Mouse (Mus musculus) forebrain, embryonic 11.5 days (tissue): ENCODE data around the gene Slc4a1ap. TPM values are rescaled to one million over a fixed set of nuclear protein-coding genes. Genes with fewer than 3 reads are reported as not detected.
A peak's percentile ranks its signal among the peaks of the same experiment; 100 is the strongest.

Source experiments
- ATAC-seq: fragments of 200-750 bp; cut with Nextera tagmentation; replicated peaks from 2 replicates; pipeline ENCODE4 v1.8.0; 2017; ENCODE audit warnings: moderate TSS enrichment; ENCODE audit not compliant: low FRiP score
- DNase-seq: peaks from one replicate; pipeline ENCODE4 v3.0.0-alpha.2; 2017; ENCODE audit warnings: low spot score
- H3K27ac ChIP-seq: fragments of 300-500 bp; sonication (generic); 2 replicates; pipeline ENCODE4 v1.5.1; 2014; ENCODE audit warnings: low read depth, low read length
- H3K27me3 ChIP-seq: fragments of 300-500 bp; sonication (generic); 2 replicates; pipeline ENCODE4 v1.6.1; 2014; ENCODE audit warnings: mild to moderate bottlenecking, low read length, mixed read lengths; ENCODE audit not compliant: control insufficient read depth, insufficient read depth
- H3K36me3 ChIP-seq: fragments of 300-500 bp; sonication (generic); 2 replicates; pipeline ENCODE4 v1.6.1; 2014; ENCODE audit warnings: mild to moderate bottlenecking, low read length, moderate library complexity, mixed read lengths; ENCODE audit not compliant: control insufficient read depth, insufficient read depth
- H3K4me1 ChIP-seq: fragments of 300-500 bp; sonication (generic); replicated peaks from 2 replicates; pipeline ENCODE4 v1.6.1; 2014; ENCODE audit warnings: low read length, mixed read lengths; ENCODE audit not compliant: control insufficient read depth, insufficient read depth
- H3K4me2 ChIP-seq: fragments of 300-500 bp; sonication (generic); 2 replicates; pipeline ENCODE4 v1.6.1; 2014; ENCODE audit warnings: low read depth, mild to moderate bottlenecking, low read length, moderate library complexity, mixed read lengths; ENCODE audit not compliant: severe bottlenecking
- H3K4me3 ChIP-seq: fragments of 300-500 bp; sonication (generic); 2 replicates; pipeline ENCODE4 v1.5.1; 2014; ENCODE audit warnings: low read depth, low read length
- H3K9ac ChIP-seq: fragments of 300-500 bp; sonication (generic); 2 replicates; pipeline ENCODE4 v1.6.1; 2014; ENCODE audit warnings: low read length
- H3K9me3 ChIP-seq: fragments of 300-500 bp; sonication (generic); 2 replicates; pipeline ENCODE4 v1.6.1; 2016; ENCODE audit warnings: low read length, mixed read lengths; ENCODE audit not compliant: control insufficient read depth
- WGBS: fragments of 180-500 bp; shearing (Covaris S2); extraction: QIAGEN DNeasy Blood & Tissue Kit; methylation state at CpG from one replicate; pipeline ENCODE4 v1.1.7; 2014; 5-methylcytosine and 5-hydroxymethylcytosine counted together
- polyA plus RNA-seq: library from polyadenylated mRNA; unstranded; fragments of >200 nt; fragmentation: Nextera tagmentation; extraction: Ambion mirVana; gene quantifications from 2 replicates; pipeline ENCODE4 v1.2.1, GENCODE M21; 2014

Slc4a1ap gene
- polyA plus RNA-seq, 1 experiment from 2014 or later: 33.3 TPM

DNA sequence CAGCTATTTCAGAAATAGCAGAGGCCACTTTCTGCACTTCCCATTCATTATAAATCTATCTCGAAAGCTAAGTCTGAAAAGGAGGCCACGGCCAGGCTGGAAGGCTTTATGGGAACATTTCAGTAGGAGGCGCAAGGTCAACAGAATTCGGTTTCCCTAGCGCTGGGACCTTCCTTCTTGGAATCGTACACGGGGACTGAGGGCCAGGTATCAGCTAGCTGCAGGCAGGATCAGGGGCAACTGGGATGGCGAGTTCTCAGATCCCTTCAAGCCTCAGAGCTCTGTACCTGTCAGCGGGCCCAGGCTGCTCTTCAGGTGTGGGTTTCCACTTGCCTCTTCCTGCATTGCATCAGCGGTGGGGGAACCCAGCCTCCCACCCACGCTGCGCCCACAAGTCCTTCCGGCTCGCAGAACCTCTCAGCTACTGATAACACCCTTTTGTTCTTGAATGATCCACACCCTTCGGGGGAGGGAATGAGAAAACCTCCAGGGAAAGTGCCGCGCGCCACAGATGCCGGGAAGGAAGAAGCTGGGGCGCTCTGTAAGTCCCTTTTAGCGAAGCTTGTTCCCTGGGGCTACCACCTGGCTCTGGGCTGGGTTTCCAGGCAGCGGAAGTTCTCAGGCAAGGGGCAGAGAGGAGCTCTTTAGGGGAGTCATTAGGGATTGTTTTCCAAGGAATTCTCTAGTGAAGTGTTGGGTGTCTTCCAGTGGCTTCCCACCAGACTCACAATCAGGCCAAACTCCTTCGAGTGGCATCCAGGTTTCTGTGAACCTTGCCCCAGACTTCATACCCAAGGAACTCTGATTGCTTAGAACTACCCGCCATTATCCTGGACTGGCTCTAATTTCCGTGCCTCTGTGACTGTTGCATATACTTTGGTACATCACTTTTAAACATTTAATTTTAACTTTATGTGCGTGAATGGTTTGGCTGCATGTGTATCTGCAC is 70.0 kb downstream of the Slc4a1ap start, which contains the start of gene Mrpl33:
Gene Mrpl33, plus strand, starts transcription at position 455 of the 949 bp plus-strand sequence.
- Histone ChIP-seq H3K27me3 (no peaks in the 10 kb centered on the region), H3K9me3 (no peaks in the 10 kb centered on the region), H3K27ac (no peak within 1 kb of the TSS), H3K36me3 (no peaks in the 10 kb centered on the region), H3K9ac (peak within 1 kb of the TSS; percentile 52), H3K4me1 (0 out of 2 replicates have a peak, but pooled peaks cover 4% of the 10 kb centered on the region), H3K4me2 (peak within 1 kb of the TSS; percentile 57), H3K4me3 (peak within 1 kb of the TSS; percentile 28)
- ATAC-seq (no peak), DNase-seq (peak; percentile 63)
- WGBS: 7% methylated on average over 26 of the region's 26 CpGs

DNA sequence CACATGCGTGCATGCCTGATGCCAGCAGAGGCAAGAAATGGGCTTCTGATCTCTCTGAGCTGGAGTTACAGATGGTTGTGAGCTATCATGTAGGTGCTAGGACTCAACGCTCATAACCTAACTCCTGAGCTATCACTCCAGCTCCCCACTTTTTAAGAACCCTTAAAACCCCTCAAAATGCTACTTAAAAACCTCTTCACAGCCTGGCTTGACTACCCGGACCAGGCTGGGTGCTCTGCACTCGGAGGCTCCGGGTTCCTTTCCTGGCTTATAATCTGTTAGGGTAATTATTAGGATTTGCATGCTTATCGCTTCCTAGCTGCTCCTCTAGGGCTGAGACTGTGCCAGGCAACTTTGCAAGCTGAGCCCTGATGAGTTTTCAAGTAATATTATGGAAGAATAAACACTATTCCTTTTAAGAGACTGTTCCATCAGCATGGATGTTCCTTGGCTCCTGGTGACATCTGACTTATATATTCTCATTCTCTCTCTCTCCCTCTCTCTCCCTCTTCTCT is 70.7 kb downstream of the Slc4a1ap start:
- Histone ChIP-seq H3K27me3 (no peaks in the 10 kb centered on the region), H3K9me3 (no peaks in the 10 kb centered on the region), H3K4me2 (no peak overlapping the region; the same call in 1 of the 2 replicates), H3K9ac (no peak overlapping the region), H3K4me1 (0 out of 2 replicates have a peak, but pooled peaks cover 4% of the 10 kb centered on the region), H3K36me3 (no peaks in the 10 kb centered on the region), H3K4me3 (no peak overlapping the region), H3K27ac (no peak overlapping the region)
- ATAC-seq (no peak), DNase-seq (peak; percentile 26)
- 66% methylated on average over 6 of the region's 6 CpGs for WGBS

DNA sequence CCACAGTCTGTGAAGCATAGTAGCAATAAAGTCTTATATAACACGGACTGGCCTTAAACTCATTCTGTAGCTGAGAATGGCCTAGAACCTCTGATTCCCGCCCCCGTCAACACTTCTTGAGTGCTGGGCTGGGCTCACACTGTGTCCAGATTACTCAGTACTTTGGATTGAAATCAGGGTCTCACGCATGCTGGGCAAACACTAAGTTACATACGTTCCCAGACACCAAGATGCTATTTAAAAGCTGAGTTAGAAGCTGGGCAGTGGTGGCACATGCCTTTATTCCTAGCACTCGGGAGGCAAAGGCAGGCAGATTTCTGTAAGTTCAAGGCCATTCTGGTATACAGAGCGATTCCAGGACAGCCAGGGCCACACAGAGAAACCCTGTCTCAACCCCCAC is 71.3 kb downstream of the Slc4a1ap start:
- no peak overlapping the region for H3K9ac ChIP-seq
- ATAC-seq: no peak
- H3K9me3 ChIP-seq: no peaks in the 10 kb centered on the region
- H3K36me3 ChIP-seq: no peaks in the 10 kb centered on the region
- 81% methylated on average over 7 of the region's 7 CpGs for WGBS
- no peak overlapping the region for H3K27ac ChIP-seq
- H3K4me1 ChIP-seq: 0 out of 2 replicates have a peak, but pooled peaks cover 4% of the 10 kb centered on the region
- DNase-seq: peak; percentile 20
- H3K4me3 ChIP-seq: no peak overlapping the region
- no peaks in the 10 kb centered on the region for H3K27me3 ChIP-seq
- H3K4me2 ChIP-seq: no peak overlapping the region

DNA sequence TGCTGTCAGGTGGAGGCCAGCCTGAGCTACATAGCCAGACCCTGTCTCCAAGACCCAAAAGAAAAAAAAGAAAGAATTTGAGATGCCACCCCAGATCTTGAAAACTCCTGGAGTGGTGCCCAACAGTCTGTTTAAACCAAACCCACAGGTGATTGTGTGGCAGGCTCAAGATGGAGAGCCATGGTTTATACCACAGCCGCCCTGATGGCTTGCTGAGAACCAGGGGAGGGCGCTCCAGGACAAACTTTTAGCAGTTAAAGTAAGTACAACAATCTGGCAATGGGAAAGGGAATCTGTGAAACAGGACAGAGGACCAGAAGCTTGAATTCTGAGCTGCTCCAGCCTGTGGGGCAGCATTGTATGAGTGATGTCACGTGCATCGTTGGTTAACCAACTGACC is 71.8 kb downstream of the Slc4a1ap start:
- Histone ChIP-seq H3K4me1 (0 out of 2 replicates have a peak, but pooled peaks cover 4% of the 10 kb centered on the region), H3K36me3 (no peaks in the 10 kb centered on the region), H3K27ac (no peak overlapping the region), H3K4me2 (no peak overlapping the region), H3K9me3 (no peaks in the 10 kb centered on the region), H3K9ac (no peak overlapping the region), H3K27me3 (no peaks in the 10 kb centered on the region), H3K4me3 (no peak overlapping the region)
- ATAC-seq (no peak), DNase-seq (no peak)
- 68% methylated on average over 4 of the region's 4 CpGs for WGBS

DNA sequence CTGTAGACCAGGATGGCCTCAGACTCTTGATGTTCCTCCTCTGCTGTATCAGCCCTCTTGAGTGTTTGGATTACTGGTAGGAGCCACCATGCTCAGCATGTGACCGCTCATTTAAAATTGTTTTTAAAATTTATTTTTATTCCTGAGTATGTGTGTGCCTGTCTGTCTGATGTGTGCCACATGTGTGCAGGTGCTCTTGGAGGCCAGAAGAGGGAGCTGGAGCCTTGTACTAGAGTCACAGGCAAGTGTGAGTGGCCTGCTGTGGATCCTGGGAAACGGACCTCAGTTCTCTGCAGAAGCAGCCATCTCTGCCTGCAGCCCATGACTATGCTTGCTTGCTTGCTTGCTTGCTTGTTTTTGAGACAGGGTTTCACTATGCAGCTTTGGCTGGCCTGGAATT is 72.4 kb downstream of the Slc4a1ap start:
- no peak overlapping the region for H3K9ac ChIP-seq
- 0 out of 2 replicates have a peak, but pooled peaks cover 4% of the 10 kb centered on the region for H3K4me1 ChIP-seq
- DNase-seq (no peak), ATAC-seq (no peak)
- WGBS: 88% methylated on average over 2 of the region's 2 CpGs
- H3K4me3 ChIP-seq: no peak overlapping the region
- no peak overlapping the region for H3K4me2 ChIP-seq
- no peaks in the 10 kb centered on the region for H3K27me3 ChIP-seq
- H3K27ac ChIP-seq: no peak overlapping the region
- H3K36me3 ChIP-seq: no peaks in the 10 kb centered on the region
- no peaks in the 10 kb centered on the region for H3K9me3 ChIP-seq

DNA sequence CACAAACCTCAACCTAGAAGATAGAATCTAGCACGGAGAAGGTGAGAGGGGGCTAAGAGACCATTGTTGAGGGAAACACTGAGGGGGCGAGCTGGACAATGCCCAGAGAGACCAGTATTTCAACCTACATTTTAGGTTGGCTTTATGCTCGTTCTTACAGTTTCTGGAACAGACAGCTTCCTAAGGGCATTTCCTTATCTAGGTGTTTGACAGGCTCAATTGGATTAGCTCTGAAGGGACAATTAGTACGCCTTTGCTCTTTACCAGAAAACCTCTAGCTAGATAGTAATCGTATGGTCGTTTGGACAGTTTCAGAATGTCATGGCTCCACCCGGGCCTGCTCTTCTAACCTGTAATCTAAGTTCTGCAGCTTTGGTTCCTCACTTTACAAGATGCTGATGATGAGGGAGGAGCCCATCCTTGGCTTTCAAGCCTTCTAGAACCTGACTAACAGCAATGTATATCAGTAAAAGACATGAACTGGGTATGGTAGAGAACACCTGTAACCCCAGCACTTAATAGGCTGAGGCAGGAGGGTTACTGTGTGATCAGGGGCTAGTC is 74.4 kb downstream of the Slc4a1ap start:
- no peak overlapping the region for H3K9ac ChIP-seq
- DNase-seq (no peak), ATAC-seq (no peak)
- H3K36me3 ChIP-seq: no peaks in the 10 kb centered on the region
- 0 out of 2 replicates have a peak, but pooled peaks cover 4% of the 10 kb centered on the region for H3K4me1 ChIP-seq
- H3K4me2 ChIP-seq: no peak overlapping the region
- WGBS: 85% methylated on average over 7 of the region's 7 CpGs
- H3K4me3 ChIP-seq: no peak overlapping the region
- no peaks in the 10 kb centered on the region for H3K9me3 ChIP-seq
- no peak overlapping the region for H3K27ac ChIP-seq
- no peaks in the 10 kb centered on the region for H3K27me3 ChIP-seq

DNA sequence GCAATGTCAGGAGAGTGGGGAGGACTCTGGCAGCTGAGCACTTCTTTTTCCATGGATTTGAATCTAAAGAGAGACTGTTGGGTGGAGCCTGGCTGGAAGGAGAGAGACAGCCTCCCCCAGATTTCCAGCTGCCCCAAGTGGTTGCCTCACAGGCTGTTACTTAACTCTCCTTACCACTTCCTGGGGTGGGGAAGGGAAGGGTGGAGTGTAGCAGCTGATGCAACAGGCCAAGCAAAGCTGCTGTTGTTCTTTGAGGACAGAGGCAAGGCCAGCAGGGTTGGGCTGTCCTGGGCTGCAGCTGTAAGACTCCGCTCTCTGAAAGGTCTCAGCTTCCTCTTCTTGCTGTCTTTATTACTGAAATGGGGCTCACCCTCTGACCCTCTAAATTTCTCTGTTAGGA is 75.6 kb downstream of the Slc4a1ap start:
- WGBS: 81% methylated on average over 1 of the region's 1 CpGs
- ATAC-seq (no peak), DNase-seq (no peak)
- Histone ChIP-seq H3K27me3 (no peaks in the 10 kb centered on the region), H3K9me3 (no peaks in the 10 kb centered on the region), H3K27ac (no peak overlapping the region), H3K9ac (no peak overlapping the region), H3K36me3 (no peaks in the 10 kb centered on the region), H3K4me2 (no peak overlapping the region), H3K4me1 (no peaks in the 10 kb centered on the region), H3K4me3 (no peak overlapping the region)

DNA sequence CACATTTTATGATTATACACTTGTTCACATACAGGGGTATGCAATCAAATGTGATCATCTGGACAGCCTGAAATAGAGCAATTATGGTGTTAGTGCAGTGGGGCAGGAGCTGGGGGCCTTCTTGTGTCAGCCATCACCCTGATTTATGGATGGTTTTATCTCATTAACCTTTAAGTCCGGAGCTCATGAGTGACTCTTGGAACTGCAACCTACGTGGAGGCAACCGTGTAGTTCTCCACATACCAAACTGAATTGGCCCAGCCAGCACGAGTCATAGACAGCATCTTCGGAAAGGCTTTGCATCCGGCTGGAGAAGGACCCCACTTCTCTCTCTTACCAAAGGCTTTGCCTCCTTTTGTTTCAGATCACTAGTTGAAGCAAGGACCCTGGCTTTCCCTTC is 77.0 kb downstream of the Slc4a1ap start:
- H3K4me2 ChIP-seq: no peak overlapping the region
- 87% methylated on average over 6 of the region's 6 CpGs for whole genome bisulfite sequencing
- H3K27ac ChIP-seq: no peak overlapping the region
- no peak overlapping the region for H3K4me3 ChIP-seq
- H3K9ac ChIP-seq: no peak overlapping the region
- no peaks in the 10 kb centered on the region for H3K9me3 ChIP-seq
- DNase-seq (no peak), ATAC-seq (no peak)
- no peaks in the 10 kb centered on the region for H3K4me1 ChIP-seq
- no peaks in the 10 kb centered on the region for H3K27me3 ChIP-seq
- H3K36me3 ChIP-seq: no peaks in the 10 kb centered on the region
